Mouse (Mus musculus) limb, embryonic 15.5 days (tissue): ENCODE results near the gene Rps27. TPM values are rescaled to one million over a fixed set of nuclear protein-coding genes. Genes with fewer than 3 reads are reported as not detected.

ENCODE experiments used
- ATAC-seq: fragments of 200-750 bp; cut with Nextera tagmentation; 2 replicates; pipeline ENCODE4 v1.8.0; 2017; ENCODE audit warnings: low read depth, moderate TSS enrichment; ENCODE audit not compliant: insufficient number of reproducible peaks, low FRiP score, low TSS enrichment
- H3K27ac ChIP-seq: fragments of 300-500 bp; sonication (generic); 2 replicates; pipeline ENCODE4 v1.5.1; 2015; ENCODE audit warnings: moderate library complexity, mild to moderate bottlenecking, inconsistent platforms
- H3K27me3 ChIP-seq: fragments of 300-500 bp; sonication (generic); 2 replicates; pipeline ENCODE4 v1.6.1; 2015; ENCODE audit warnings: inconsistent platforms
- H3K36me3 ChIP-seq: fragments of 300-500 bp; sonication (generic); 2 replicates; pipeline ENCODE4 v1.6.1; 2015; ENCODE audit warnings: inconsistent platforms
- H3K4me1 ChIP-seq: fragments of 300-500 bp; sonication (generic); 2 replicates; pipeline ENCODE4 v1.6.1; 2015; ENCODE audit warnings: inconsistent platforms
- H3K4me2 ChIP-seq: fragments of 300-500 bp; sonication (generic); 2 replicates; pipeline ENCODE4 v1.6.1; 2015; ENCODE audit warnings: mild to moderate bottlenecking, inconsistent platforms
- H3K4me3 ChIP-seq: fragments of 300-500 bp; sonication (generic); 2 replicates; pipeline ENCODE4 v1.5.1; 2015; ENCODE audit warnings: mild to moderate bottlenecking, inconsistent platforms
- H3K9ac ChIP-seq: fragments of 300-500 bp; sonication (generic); 2 replicates; pipeline ENCODE4 v1.6.1; 2015; ENCODE audit warnings: inconsistent platforms
- H3K9me3 ChIP-seq: fragments of 300-500 bp; sonication (generic); 2 replicates; pipeline ENCODE4 v1.6.1; 2016; ENCODE audit warnings: inconsistent platforms
- WGBS: fragments of 180-500 bp; shearing (Covaris S2); methylation state at CpG from one replicate; pipeline ENCODE4 v1.1.7; 2015; 5-methylcytosine and 5-hydroxymethylcytosine counted together
- polyA plus RNA-seq: library from polyadenylated mRNA; unstranded; fragments of >200 nt; fragmentation: Nextera tagmentation; extraction: Ambion mirVana; gene quantifications from 2 replicates; pipeline ENCODE4 v1.2.1, GENCODE M21; 2015

Rps27 gene
- polyA plus RNA-seq, 1 experiment from 2014 or later, result 1,817 TPM

DNA sequence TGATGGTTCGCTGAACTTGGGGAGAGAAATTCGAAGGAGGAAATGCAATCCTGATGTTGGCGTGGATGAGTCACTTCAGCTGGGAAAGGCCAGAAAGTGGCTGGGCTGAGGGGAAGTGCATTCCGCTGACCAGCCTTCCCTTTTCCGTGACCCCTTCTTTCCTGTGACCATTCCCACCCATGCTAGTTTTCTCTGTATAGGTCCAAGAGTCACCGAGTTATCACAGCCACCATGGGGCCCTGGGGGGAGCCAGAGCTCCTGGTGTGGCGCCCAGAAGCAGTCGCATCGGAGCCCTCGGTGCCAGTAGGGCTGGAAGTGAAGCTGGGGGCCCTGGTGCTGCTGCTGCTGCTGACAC lies 35.3 kb upstream of the Rps27 start:
- H3K9me3 ChIP-seq, result no peaks in the 10 kb centered on the region
- WGBS, result 3% methylated on average over 10 of the region's 10 CpGs
- ATAC-seq, result no peak
- peak overlapping the region; percentile 86 for H3K4me2 ChIP-seq
- peak overlapping the region; percentile 81 for H3K4me3 ChIP-seq
- H3K27ac ChIP-seq, result peak overlapping the region; percentile 95
- peaks cover 12% of the 10 kb centered on the region for H3K36me3 ChIP-seq
- peak overlapping the region; percentile 72 for H3K9ac ChIP-seq
- no peaks in the 10 kb centered on the region for H3K27me3 ChIP-seq
- H3K4me1 ChIP-seq, result peaks cover 18% of the 10 kb centered on the region

DNA sequence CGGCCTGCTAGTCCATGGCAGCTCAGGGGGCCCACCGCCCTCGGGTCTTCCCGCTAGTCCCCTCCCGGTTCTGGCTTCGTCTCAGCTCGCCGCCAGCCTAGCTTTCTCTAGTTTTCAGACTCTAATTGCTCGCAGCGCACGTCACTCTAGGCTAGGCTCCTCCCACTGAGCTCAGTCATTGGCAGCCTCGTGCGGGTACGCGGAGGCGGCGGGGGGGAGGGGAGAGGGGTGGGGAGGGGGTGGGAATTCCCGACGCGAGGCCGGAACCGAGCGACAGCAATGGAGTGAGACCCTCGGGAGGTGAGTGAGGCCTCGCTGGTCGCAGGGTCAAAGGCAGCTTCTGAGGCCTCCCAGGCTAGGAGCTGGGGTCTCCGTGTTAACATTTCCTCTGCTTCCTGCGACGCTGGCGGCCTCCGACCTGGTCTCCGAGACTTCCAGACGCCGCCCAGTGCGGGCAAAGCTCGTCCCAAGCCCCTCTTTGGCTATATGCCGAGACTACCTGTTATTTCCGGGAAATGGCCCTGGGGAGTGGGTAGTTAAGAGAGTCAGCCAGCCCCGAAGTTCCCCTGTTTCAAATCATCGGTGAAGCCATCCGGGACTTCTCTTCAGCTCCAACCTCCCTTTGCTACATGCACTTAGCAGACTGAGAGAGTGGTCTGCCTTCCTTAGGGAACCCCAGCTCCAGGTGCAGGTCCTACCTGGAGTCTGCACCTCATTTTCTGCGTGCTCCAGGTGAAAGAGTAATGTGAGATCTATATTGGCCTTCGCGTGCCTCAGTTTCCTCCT lies 34.7 kb upstream of the Rps27 start, which contains the start of gene Slc39a1:
TSS of gene Slc39a1 (plus strand) at position 213 of the 786 bp plus-strand sequence.
- peak within 1 kb of the TSS; percentile 81 for H3K4me3 ChIP-seq
- H3K36me3 ChIP-seq, result peaks cover 12% of the 10 kb centered on the region
- no peaks in the 10 kb centered on the region for H3K9me3 ChIP-seq
- H3K9ac ChIP-seq, result peak within 1 kb of the TSS; percentile 72
- no peaks in the 10 kb centered on the region for H3K27me3 ChIP-seq
- peaks cover 24% of the 10 kb centered on the region for H3K4me1 ChIP-seq
- under 1% methylated on average over 42 of the region's 44 CpGs for WGBS
- peak within 1 kb of the TSS; percentile 86 for H3K4me2 ChIP-seq
- peak within 1 kb of the TSS; percentile 95 for H3K27ac ChIP-seq
- ATAC-seq, result peak; percentile 93

DNA sequence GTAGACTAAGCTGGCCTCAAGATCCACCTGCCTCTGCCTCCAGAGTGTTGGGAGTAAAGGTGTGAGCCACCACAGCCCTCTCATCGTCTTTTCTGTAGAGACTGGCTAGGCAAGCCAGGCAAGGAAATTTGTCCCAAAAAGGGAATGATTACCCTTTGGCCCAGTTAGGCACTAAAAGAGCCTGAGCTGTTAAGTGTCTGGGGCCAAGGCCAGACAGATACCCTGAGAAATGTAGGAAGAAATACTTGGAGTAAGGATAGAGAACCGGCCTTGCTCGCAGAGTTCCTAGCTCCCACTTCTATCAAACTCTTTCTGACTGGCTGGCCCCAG lies 34.1 kb upstream of the Rps27 start:
- peak overlapping the region; percentile 86 for H3K4me2 ChIP-seq
- H3K27me3 ChIP-seq, result no peaks in the 10 kb centered on the region
- H3K36me3 ChIP-seq, result peaks cover 12% of the 10 kb centered on the region
- no peak; the same call in 1 of the 2 replicates for ATAC-seq
- H3K4me1 ChIP-seq, result peaks cover 29% of the 10 kb centered on the region
- H3K9ac ChIP-seq, result peak overlapping the region; percentile 35; the same call in 1 of the 2 replicates
- H3K9me3 ChIP-seq, result no peaks in the 10 kb centered on the region
- H3K4me3 ChIP-seq, result peak overlapping the region; percentile 81
- WGBS, result 0% methylated on average over 3 of the region's 3 CpGs
- H3K27ac ChIP-seq, result peak overlapping the region; percentile 95

DNA sequence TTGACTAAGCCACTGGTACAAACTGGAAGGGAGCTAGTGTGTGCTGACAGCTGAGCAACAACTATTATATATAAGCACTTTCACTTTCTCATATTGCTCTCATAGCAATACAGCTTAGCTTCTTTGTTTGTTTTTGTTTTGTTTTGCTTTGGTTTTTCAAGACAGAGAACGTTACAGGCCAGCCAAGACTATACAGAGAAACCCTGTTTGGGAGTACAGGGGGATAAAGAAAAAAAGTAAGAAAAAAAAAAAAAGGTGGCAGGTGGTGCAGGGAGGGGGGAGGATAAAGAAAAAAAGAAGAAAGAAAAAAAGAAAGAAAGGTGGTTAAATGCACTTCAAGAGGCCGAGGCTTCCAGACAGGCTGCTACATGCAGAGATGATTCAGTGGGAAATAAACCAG lies 32.0 kb upstream of the Rps27 start:
- H3K27ac ChIP-seq, result no peak overlapping the region
- no peaks in the 10 kb centered on the region for H3K9me3 ChIP-seq
- no peak overlapping the region for H3K9ac ChIP-seq
- no peak for ATAC-seq
- H3K4me1 ChIP-seq, result peaks cover 29% of the 10 kb centered on the region
- WGBS, result 62% methylated on average over 2 of the region's 2 CpGs
- H3K36me3 ChIP-seq, result no peaks in the 10 kb centered on the region
- no peaks in the 10 kb centered on the region for H3K27me3 ChIP-seq
- no peak overlapping the region for H3K4me2 ChIP-seq
- no peak overlapping the region for H3K4me3 ChIP-seq

DNA sequence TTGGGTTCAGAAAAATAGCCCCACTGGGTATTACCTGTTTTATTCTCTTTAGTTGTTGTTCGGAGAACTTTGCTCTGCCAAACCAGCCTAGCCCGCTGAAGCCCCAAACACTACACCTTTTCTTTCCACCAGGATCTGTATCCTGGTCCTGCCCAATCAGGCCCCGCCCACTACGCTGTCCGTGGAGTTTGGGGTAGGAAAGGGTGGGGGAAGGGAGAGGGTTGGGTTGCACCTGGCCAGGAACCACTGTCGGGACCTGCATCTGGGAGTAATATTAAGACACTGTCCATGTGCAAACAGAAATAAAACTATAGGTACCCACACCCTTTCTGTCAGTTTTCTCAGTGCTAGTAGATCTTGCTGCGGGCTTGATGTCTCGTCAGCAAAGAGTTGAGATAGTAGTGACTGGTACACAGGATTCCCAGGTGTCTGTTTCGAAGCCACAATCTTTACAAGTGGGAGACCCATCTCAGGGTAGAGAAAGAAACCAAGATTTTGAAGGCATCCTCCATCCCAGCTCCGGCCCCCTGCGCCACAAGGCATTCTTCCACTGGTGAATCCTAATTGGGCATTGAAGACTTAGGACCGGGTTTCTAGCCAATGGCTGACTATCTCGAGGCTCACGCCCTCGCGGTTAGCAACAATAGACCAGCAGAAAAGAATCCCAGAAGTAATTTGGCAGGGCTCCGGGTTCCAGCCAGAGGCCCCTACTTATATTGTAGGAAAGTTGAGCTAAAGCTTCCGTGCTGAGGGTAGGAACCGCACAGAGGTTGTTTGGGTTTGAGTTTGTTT lies 29.7 kb upstream of the Rps27 start, which contains the start of gene Creb3l4:
TSS of gene Creb3l4 (minus strand) at position 529 of the 792 bp plus-strand sequence.
- 4% methylated on average over 19 of the region's 19 CpGs for WGBS
- Histone ChIP-seq H3K27ac (peak within 1 kb of the TSS; percentile 74), H3K27me3 (no peaks in the 10 kb centered on the region), H3K4me1 (peaks cover 21% of the 10 kb centered on the region), H3K4me2 (peak within 1 kb of the TSS; percentile 60), H3K9ac (no peak within 1 kb of the TSS), H3K36me3 (no peaks in the 10 kb centered on the region), H3K9me3 (no peaks in the 10 kb centered on the region), H3K4me3 (peak within 1 kb of the TSS; percentile 37)
- peak; percentile 50; the same call in 1 of the 2 replicates for ATAC-seq

DNA sequence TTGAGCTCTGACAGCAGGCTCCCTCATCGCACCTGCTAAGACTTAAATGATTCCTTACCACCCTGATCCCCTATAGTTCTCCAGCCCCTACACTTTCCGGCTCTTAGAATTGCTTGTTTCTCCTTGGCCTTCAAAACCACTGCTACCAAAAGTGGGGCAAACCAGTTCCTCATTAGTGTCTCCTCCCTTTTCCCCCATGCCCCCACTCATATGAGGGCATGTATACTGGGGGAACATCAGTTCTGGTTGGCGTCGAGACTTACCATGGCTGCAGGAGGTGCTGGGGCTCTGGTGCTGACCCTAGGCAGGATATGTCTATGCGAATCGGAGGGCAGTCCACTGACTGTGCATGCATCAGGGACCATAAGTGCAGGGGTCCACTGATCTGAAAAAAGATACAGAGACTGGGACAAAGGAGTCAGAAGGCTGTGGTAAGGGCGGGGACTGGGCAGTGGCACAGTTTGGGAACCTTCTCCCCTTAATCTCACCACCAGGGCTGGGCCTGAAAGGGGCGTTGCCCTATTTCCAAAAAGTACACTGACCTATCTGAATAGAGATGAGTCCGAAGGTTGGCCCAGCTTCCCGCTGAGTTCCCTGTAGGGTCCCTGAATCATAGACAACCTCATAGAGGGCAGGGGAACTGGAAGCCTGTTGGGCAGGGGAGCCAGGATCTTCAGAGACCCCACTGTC lies 28.4 kb upstream of the Rps27 start:
- no peak overlapping the region for H3K9ac ChIP-seq
- no peaks in the 10 kb centered on the region for H3K36me3 ChIP-seq
- no peak overlapping the region for H3K4me3 ChIP-seq
- ATAC-seq, result no peak
- no peaks in the 10 kb centered on the region for H3K9me3 ChIP-seq
- H3K27ac ChIP-seq, result no peak overlapping the region
- peaks cover 17% of the 10 kb centered on the region for H3K4me1 ChIP-seq
- no peaks in the 10 kb centered on the region for H3K27me3 ChIP-seq
- no peak overlapping the region; the same call in 1 of the 2 replicates for H3K4me2 ChIP-seq
- 82% methylated on average over 10 of the region's 10 CpGs for WGBS

DNA sequence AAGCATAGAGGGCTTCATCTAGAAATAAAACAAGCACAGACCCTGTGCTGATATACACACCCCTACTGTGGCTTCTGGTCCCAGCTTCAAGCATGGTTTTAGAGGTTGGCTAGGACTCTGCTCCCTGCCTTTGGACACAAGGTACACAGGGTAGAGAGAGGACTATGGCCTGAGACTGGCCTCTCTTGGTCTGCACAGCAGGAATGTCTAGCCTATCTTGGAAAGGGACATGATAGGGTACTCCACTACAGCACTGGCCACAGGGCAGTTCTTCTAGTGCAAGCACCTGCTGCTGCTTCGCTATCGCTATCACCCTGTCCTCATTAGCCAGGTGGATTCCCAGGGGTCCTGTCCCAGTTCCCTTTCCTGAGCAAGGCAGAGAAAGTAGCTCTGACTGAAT lies 27.8 kb upstream of the Rps27 start:
- no peak overlapping the region for H3K4me2 ChIP-seq
- peaks cover 3% of the 10 kb centered on the region for H3K36me3 ChIP-seq
- no peak overlapping the region for H3K9ac ChIP-seq
- H3K27ac ChIP-seq, result no peak overlapping the region
- H3K27me3 ChIP-seq, result no peaks in the 10 kb centered on the region
- no peaks in the 10 kb centered on the region for H3K9me3 ChIP-seq
- 86% methylated on average over 2 of the region's 2 CpGs for WGBS
- H3K4me3 ChIP-seq, result no peak overlapping the region
- no peak for ATAC-seq
- peaks cover 17% of the 10 kb centered on the region for H3K4me1 ChIP-seq

DNA sequence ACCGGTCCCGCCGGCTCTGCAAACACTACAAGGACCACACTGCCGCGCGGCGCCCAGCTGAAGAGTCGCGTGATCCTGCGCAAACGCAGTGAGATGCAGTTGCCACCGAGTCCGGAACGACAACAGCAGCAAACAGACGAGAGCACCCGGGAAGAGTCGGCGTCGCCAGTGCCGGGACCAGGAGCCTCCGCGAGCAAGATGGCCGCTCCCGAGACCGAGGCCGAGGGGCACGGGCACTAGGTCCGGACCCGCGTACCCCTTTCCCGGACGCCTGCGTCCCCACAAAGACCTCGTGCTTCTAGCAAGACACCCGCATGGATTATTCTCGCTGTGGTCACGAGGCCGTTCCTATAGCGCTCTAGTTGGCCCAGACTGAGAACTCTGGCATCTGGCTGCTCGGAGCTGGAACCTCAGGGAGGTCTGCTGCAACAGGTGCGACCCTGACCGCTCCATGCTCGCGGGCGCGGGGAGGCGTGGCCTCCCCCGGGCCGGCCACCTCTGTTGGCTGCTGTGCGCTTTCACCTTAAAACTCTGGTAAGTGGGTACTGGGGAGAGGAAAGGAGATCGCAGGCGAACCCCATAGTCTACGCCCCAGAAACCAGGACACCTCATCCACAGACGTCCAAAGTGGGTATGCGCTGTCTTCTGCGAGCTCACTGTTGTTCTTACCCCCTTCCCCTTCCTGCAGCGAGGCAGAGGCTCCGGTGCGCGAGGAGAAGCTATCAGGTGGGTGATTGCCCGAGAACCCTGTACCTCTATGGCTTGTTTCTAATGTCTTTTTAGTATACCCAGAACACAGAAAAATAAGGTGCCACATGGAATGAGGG lies 18.3 kb upstream of the Rps27 start, which contains the start of gene Jtb:
TSS of gene Jtb (plus strand) at position 91 of the 827 bp plus-strand sequence.
- H3K27me3 ChIP-seq, result no peaks in the 10 kb centered on the region
- peak; percentile 95 for ATAC-seq
- peak within 1 kb of the TSS; percentile 72 for H3K4me2 ChIP-seq
- no peaks in the 10 kb centered on the region for H3K9me3 ChIP-seq
- peak within 1 kb of the TSS; percentile 93 for H3K27ac ChIP-seq
- WGBS, result under 1% methylated on average over 61 of the region's 61 CpGs
- H3K36me3 ChIP-seq, result peaks cover 26% of the 10 kb centered on the region
- H3K9ac ChIP-seq, result peak within 1 kb of the TSS; percentile 76
- peaks cover 4% of the 10 kb centered on the region for H3K4me1 ChIP-seq
- H3K4me3 ChIP-seq, result peak within 1 kb of the TSS; percentile 72

DNA sequence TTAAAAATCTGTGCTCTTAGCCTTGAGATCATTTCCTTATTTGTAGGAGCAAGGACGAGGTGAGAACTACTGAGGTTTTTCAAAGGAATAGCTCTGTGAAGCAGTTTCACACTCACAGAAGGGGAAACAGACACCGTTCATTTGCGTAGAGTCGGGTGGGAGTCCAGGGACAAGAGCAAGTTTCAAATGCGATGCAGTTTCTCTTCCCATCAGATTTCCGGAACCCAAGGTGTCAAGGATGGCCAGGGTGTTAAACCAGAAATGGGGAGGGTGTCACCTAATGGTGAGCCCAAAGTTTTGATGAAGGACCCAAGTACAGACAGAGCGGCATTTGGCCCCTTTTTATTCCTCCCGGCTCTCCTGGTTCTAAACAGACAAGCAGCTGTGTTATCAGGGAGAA lies 17.6 kb upstream of the Rps27 start:
- 9% methylated on average over 8 of the region's 8 CpGs for WGBS
- no peaks in the 10 kb centered on the region for H3K27me3 ChIP-seq
- H3K4me1 ChIP-seq, result peaks cover 4% of the 10 kb centered on the region
- H3K36me3 ChIP-seq, result peaks cover 25% of the 10 kb centered on the region
- ATAC-seq, result no peak
- H3K4me3 ChIP-seq, result peak overlapping the region; percentile 72
- 0 out of 2 replicates have a peak overlapping the region, but pooled peaks have one; percentile 76 for H3K9ac ChIP-seq
- peak overlapping the region; percentile 93 for H3K27ac ChIP-seq
- no peaks in the 10 kb centered on the region for H3K9me3 ChIP-seq
- peak overlapping the region; percentile 72 for H3K4me2 ChIP-seq

DNA sequence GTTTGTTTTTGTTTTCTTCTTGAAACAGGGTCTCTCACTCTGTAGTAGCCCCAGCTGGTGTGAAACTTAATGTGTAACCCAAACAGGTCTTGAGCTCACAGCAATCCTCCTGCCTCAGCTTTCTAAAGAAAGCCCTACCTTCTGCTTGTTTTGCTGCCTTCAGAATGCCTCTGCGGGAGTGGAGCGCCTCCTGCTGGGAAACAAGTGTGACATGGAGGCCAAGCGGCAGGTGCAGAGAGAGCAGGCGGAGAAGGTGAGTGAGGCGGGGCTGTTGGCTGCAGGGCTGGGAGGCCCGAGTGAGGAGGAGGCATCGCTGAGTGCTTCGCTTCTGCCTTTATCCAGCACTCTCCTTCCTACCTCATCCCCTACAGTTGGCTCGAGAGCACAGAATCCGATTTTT lies 10.9 kb upstream of the Rps27 start:
- H3K9me3 ChIP-seq, result no peaks in the 10 kb centered on the region
- no peak overlapping the region for H3K27ac ChIP-seq
- ATAC-seq, result no peak
- no peaks in the 10 kb centered on the region for H3K27me3 ChIP-seq
- H3K4me1 ChIP-seq, result peaks cover 13% of the 10 kb centered on the region
- WGBS, result 78% methylated on average over 10 of the region's 10 CpGs
- no peak overlapping the region for H3K4me3 ChIP-seq
- H3K36me3 ChIP-seq, result peaks cover 31% of the 10 kb centered on the region
- no peak overlapping the region for H3K9ac ChIP-seq
- H3K4me2 ChIP-seq, result no peak overlapping the region

DNA sequence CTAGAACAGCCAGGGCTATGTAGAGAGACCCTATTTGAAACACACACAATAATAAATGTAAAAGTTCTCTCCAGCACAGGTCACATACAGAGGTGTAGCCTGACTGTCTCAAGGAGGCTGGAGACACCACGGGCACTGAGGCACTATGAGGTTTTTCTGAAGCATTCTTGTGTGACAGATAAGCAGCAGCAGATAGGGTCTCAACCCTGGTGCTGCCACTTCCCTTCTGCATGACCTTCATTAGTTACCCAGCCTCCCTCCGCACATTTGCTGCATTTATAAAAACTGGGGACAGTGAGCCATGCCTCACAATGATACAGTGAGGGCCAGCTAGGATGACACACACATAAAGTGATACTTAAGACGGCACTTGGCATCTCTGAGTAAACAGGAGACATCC lies 9.5 kb upstream of the Rps27 start:
- WGBS, result 82% methylated on average over 3 of the region's 3 CpGs
- no peak overlapping the region for H3K9ac ChIP-seq
- H3K4me3 ChIP-seq, result no peak overlapping the region
- no peak overlapping the region for H3K27ac ChIP-seq
- no peaks in the 10 kb centered on the region for H3K27me3 ChIP-seq
- no peak for ATAC-seq
- peaks cover 13% of the 10 kb centered on the region for H3K4me1 ChIP-seq
- H3K36me3 ChIP-seq, result peaks cover 31% of the 10 kb centered on the region
- H3K9me3 ChIP-seq, result no peaks in the 10 kb centered on the region
- H3K4me2 ChIP-seq, result no peak overlapping the region
